Mouse (Mus musculus) intestine, embryonic 16.5 days (tissue): ENCODE measurements around the gene Hdac1. TPM values are rescaled to one million over a fixed set of nuclear protein-coding genes. Genes with fewer than 3 reads are reported as not detected.
A peak's percentile ranks its signal among the peaks of the same experiment; 100 is the strongest.

Experiments
- ATAC-seq: fragments of 200-750 bp; cut with Nextera tagmentation; 2 replicates; pipeline ENCODE4 v1.8.0; 2017; ENCODE audit warnings: moderate TSS enrichment, moderate library complexity
- H3K27ac ChIP-seq: fragments of 300-500 bp; sonication (generic); 2 replicates; pipeline ENCODE4 v1.5.1; 2014; ENCODE audit warnings: mild to moderate bottlenecking, low read length
- H3K27me3 ChIP-seq: fragments of 300-500 bp; sonication (generic); replicated peaks from 2 replicates; pipeline ENCODE4 v1.6.1; 2014; ENCODE audit warnings: low read length, control low read depth, mixed read lengths; ENCODE audit not compliant: control insufficient read depth, insufficient read depth
- H3K36me3 ChIP-seq: fragments of 300-500 bp; sonication (generic); 2 replicates; pipeline ENCODE4 v1.6.1; 2014; ENCODE audit warnings: low read length, control low read depth; ENCODE audit not compliant: control insufficient read depth, insufficient read depth
- H3K4me1 ChIP-seq: fragments of 300-500 bp; sonication (generic); 2 replicates; pipeline ENCODE4 v1.6.1; 2014; ENCODE audit warnings: low read length, control low read depth, mixed read lengths; ENCODE audit not compliant: control insufficient read depth, insufficient read depth
- H3K4me2 ChIP-seq: fragments of 300-500 bp; sonication (generic); 2 replicates; pipeline ENCODE4 v1.6.1; 2014; ENCODE audit warnings: low read depth, low read length, control low read depth
- H3K4me3 ChIP-seq: fragments of 300-500 bp; sonication (generic); 2 replicates; pipeline ENCODE4 v1.5.1; 2014; ENCODE audit warnings: mild to moderate bottlenecking, low read length
- H3K9ac ChIP-seq: fragments of 300-500 bp; sonication (generic); 2 replicates; pipeline ENCODE4 v1.6.1; 2014; ENCODE audit warnings: low read depth, low read length
- H3K9me3 ChIP-seq: fragments of 300-500 bp; sonication (generic); 2 replicates; pipeline ENCODE4 v1.6.1; 2016; ENCODE audit warnings: low read length, control low read depth; ENCODE audit not compliant: control insufficient read depth
- WGBS: fragments of 180-500 bp; shearing (Covaris S2); extraction: QIAGEN DNeasy Blood & Tissue Kit; methylation state at CpG from one replicate; pipeline ENCODE4 v1.1.7; 2014; 5-methylcytosine and 5-hydroxymethylcytosine counted together
- polyA plus RNA-seq: library from polyadenylated mRNA; unstranded; fragments of >200 nt; fragmentation: Nextera tagmentation; extraction: Ambion mirVana; gene quantifications from 2 replicates; pipeline ENCODE4 v1.2.1, GENCODE M21; 2015

Hdac1 gene
- polyA plus RNA-seq: 196 and 207 TPM in 2 replicates

DNA sequence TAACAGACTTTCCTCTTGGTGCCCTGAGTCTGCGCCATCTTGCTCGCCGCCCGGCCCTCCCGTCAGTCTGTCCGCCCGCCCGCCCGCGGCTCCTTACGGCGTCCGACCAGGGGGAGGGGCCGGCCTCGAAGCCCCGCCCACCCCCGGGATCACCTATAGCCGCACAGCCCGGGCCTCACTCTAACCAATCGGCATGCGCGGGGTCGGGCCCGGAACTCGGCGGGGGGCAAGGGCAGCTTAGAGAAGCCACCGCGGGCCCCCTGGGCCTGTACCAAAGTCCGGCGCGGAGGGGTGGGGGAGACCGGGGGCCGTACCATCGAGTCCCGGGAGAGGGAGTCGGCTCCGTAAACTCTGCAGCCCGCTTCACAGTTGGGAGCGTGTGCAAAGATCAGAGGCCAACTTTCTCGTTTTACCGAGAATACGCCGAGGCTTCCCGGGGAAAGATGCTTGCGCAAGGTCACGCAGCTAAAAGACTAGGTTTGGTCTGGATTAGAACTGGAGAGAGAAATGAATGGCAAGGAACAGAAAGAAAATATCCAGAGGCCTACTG lies at the start of gene Hdac1:
Hdac1 (minus strand) TSS at position 122 of the 550 bp plus-strand sequence.
- Histone ChIP-seq H3K9me3 (no peaks in the 10 kb centered on the region), H3K9ac (peak within 1 kb of the TSS; percentile 89), H3K27ac (peak within 1 kb of the TSS; percentile 86), H3K4me1 (peaks cover 17% of the 10 kb centered on the region), H3K36me3 (0 out of 2 replicates have a peak, but pooled peaks cover 3% of the 10 kb centered on the region), H3K4me3 (peak within 1 kb of the TSS; percentile 90), H3K4me2 (peak within 1 kb of the TSS; percentile 86), H3K27me3 (no peaks in the 10 kb centered on the region)
- under 1% methylated on average over 46 of the region's 46 CpGs for WGBS
- peak; percentile 100 for ATAC-seq

DNA sequence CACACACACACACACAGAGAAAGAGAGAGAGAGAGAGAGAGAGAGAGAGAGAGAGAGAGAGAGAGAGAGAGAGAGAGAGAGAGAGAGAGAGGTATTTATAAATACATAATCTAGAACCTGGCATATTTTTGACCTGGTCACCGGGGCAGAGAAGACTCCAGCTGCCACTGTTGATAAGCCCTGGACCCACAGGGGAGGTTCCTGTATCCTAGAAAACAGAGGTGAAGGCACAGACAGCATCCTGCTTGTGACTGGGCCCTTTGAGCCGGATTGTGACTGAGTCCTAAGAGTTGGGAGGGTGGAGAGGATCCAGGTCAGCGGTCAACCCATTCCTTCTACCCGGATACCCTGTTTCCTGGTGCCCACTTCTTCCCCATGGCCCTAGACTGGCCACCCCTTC lies 46.4 kb upstream of the Hdac1 start:
- no peak overlapping the region for H3K4me2 ChIP-seq
- no peak overlapping the region for H3K4me3 ChIP-seq
- no peak overlapping the region for H3K27ac ChIP-seq
- no peak overlapping the region for H3K9ac ChIP-seq
- H3K4me1 ChIP-seq: peaks cover 11% of the 10 kb centered on the region; the same call in 1 of the 2 replicates
- H3K27me3 ChIP-seq: no peaks in the 10 kb centered on the region
- H3K9me3 ChIP-seq: no peaks in the 10 kb centered on the region
- whole genome bisulfite sequencing: 79% methylated on average over 4 of the region's 4 CpGs
- no peak for ATAC-seq
- peaks cover 12% of the 10 kb centered on the region for H3K36me3 ChIP-seq

DNA sequence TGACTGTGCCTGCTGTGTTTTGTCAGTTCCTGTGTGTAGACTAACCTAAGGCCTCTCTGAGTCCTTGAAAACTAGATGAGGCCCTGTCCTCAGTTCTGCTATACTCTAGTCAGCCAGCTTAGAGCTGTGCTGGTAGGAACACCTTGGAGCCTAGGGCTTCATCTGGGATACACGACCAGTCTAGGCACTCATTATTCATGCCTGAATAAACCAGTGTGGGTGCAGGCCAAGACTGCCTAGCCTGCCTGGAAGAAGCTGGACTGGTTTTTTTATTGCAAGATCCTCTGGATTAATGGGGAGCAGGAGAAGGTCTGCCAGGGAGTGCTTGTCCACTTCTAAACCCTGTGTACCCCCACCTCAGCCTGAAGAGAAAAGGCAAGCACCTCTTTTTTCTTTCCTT lies 44.4 kb upstream of the Hdac1 start:
- no peak overlapping the region for H3K4me3 ChIP-seq
- no peaks in the 10 kb centered on the region for H3K27me3 ChIP-seq
- H3K27ac ChIP-seq: no peak overlapping the region
- peaks cover 11% of the 10 kb centered on the region; the same call in 1 of the 2 replicates for H3K4me1 ChIP-seq
- WGBS: 45% methylated on average over 1 of the region's 1 CpGs
- H3K9ac ChIP-seq: no peak overlapping the region
- ATAC-seq: no peak
- H3K9me3 ChIP-seq: no peaks in the 10 kb centered on the region
- peaks cover 1% of the 10 kb centered on the region; the same call in 1 of the 2 replicates for H3K36me3 ChIP-seq
- no peak overlapping the region for H3K4me2 ChIP-seq

DNA sequence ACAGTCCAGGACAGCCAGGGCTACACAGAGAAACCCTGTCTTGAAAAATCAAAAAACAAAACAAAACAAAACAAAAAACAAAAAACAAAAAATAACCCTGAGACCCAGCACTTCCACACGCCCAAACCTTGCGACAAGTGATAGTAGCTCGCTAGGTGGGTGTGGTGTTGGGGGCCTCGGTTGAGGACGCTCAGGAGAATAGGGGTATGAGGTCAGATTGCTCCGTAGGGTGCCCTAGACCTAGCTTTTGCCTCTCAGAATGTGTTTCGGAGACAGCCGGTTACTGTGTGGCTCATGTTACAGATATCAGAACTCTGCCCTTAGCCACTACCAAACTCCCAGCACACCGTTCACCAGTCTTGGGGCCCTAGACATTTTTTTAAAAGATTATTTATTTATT lies 43.3 kb upstream of the Hdac1 start:
- Histone ChIP-seq H3K27ac (no peak overlapping the region), H3K9ac (0 out of 2 replicates have a peak overlapping the region, but pooled peaks have one; percentile 76), H3K4me1 (peaks cover 11% of the 10 kb centered on the region; the same call in 1 of the 2 replicates), H3K4me2 (no peak overlapping the region), H3K4me3 (no peak overlapping the region), H3K9me3 (no peaks in the 10 kb centered on the region), H3K36me3 (no peaks in the 10 kb centered on the region), H3K27me3 (no peaks in the 10 kb centered on the region)
- WGBS: 84% methylated on average over 9 of the region's 9 CpGs
- ATAC-seq: no peak

DNA sequence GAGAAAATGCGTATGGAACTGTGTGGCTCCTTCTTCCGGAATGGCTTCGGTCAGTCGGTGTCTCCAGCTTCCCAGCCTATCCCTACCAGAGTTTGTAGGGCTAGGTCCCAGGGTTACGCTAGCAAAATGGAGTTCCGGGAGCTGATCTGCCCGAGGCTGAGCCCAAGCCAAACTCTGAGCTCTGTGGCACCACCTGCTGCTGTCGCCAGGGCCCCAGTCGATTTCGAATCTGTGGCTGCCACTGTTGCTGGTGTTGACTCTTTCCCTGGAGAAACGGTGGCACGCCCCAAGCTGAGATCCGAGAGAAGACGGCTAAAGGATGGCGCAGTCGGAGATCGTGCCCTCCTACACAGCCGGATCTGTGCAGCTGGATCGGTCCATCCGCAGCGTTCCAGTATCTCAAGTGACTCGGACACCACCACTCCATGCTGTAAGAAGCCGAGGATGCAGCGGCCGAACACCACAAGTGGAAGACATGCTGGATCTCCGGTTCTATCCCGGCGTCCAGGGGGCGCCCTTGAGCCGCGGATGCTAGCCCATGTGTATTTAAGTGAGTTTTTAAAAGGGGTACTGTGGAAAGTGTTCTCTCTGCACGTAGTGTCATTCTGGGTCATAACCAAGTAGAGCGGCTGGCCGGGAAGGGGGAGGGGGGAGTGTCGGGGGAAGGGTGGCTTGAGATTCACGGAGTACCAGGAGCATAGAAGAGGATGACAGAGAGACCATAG lies 42.5 kb upstream of the Hdac1 start:
- Histone ChIP-seq H3K4me1 (peaks cover 11% of the 10 kb centered on the region; the same call in 1 of the 2 replicates), H3K27me3 (no peaks in the 10 kb centered on the region), H3K9me3 (no peaks in the 10 kb centered on the region), H3K27ac (peak overlapping the region; percentile 80), H3K4me3 (peak overlapping the region; percentile 53), H3K4me2 (peak overlapping the region; percentile 77), H3K36me3 (no peaks in the 10 kb centered on the region), H3K9ac (peak overlapping the region; percentile 76)
- 1% methylated on average over 36 of the region's 36 CpGs for WGBS
- ATAC-seq: peak; percentile 87

DNA sequence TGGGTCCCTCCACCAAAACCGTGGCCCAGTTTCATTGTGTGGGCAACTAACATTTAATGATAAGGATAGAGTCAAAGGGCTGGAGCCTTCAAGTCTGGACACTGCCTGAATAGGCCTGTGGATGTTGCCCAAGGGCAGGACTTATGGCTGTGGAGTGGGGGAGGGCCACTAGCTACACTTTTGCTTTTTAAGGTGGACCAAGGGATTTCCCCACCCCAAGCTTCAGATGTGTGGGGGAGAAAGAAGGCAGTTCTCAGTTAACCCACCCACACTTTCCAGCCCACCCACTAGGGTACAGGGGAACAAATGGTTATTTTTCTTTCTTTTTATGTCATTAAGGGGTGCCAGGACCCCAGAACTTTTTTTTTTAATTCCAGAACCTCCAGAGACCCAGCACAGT lies 41.9 kb upstream of the Hdac1 start:
- H3K4me1 ChIP-seq: peaks cover 11% of the 10 kb centered on the region; the same call in 1 of the 2 replicates
- no peaks in the 10 kb centered on the region for H3K36me3 ChIP-seq
- peak overlapping the region; percentile 80; the same call in 1 of the 2 replicates for H3K27ac ChIP-seq
- H3K27me3 ChIP-seq: no peaks in the 10 kb centered on the region
- peak overlapping the region; percentile 77 for H3K4me2 ChIP-seq
- H3K9ac ChIP-seq: peak overlapping the region; percentile 76
- 73% methylated on average over 1 of the region's 1 CpGs for WGBS
- no peaks in the 10 kb centered on the region for H3K9me3 ChIP-seq
- H3K4me3 ChIP-seq: peak overlapping the region; percentile 53
- no peak for ATAC-seq

DNA sequence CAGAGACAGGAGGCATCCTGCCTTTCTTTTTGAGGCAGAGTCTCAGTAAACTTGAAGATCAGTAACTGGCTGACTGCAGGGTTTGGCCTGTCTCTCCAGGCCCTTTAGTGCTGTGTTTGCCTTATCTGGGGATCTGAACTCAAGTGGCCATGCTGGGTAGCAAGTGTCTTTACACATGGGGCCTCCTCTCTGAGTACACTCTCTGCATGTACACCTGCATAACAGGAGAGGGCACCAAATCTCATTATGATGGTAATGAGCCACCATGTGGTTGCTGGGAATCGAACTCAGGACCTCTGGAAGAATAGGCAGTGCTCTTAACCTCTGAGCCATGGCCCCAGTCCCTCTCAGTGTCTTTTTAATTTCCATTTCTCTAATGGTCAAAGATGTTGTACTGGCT lies 39.7 kb upstream of the Hdac1 start:
- H3K4me3 ChIP-seq: no peak overlapping the region
- peaks cover 11% of the 10 kb centered on the region; the same call in 1 of the 2 replicates for H3K4me1 ChIP-seq
- no peak overlapping the region for H3K4me2 ChIP-seq
- no peak overlapping the region for H3K27ac ChIP-seq
- ATAC-seq: no peak
- H3K27me3 ChIP-seq: no peaks in the 10 kb centered on the region
- no peaks in the 10 kb centered on the region for H3K9me3 ChIP-seq
- 82% methylated on average over 1 of the region's 1 CpGs for WGBS
- no peak overlapping the region for H3K9ac ChIP-seq
- no peaks in the 10 kb centered on the region for H3K36me3 ChIP-seq

DNA sequence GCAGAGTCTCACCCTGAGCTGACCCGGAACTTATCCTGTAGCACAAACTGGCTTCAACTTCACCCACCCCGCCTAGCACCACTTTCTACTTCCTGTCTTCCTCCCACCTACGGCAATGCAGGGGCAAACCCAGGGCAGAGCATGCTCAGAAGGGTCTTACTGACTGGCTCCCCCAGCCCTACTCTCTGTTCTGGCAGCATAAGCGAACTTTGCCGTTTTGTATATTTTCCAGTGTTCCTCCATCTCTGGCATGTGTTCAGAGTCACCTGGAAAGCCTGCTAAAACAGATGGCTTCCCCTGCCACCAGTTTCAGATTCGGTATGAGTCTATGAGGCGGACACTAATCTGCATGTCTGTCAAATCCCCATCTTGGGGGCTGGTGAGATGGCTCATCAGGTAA lies 37.8 kb upstream of the Hdac1 start:
- WGBS: 58% methylated on average over 7 of the region's 7 CpGs

DNA sequence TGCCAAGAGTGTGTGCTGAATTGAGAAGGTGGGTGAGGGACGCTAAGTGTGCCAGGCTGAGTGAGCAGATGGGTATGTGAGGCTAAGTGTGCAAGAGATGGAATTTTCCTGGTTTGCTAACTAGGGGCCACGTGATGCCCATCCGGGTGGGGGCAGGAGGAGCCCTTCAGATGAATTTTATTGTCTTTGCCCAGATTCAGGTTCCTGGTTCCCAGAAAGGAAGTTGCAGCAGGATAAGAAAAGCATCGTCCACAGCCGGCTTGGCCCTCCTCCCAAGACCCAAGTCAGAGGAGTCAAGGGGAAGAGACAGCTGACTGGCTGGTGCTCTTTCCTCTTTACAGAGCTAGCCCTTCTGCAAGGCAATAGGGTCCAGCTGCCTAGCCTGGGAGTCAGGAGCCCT lies 36.0 kb upstream of the Hdac1 start, which contains the start of gene Fam167b:
Fam167b (minus strand) TSS at position 84 of the 400 bp plus-strand sequence.
- Histone ChIP-seq H3K4me2 (no peak within 1 kb of the TSS), H3K36me3 (no peaks in the 10 kb centered on the region), H3K4me3 (no peak within 1 kb of the TSS), H3K4me1 (no peaks in the 10 kb centered on the region), H3K27ac (no peak within 1 kb of the TSS), H3K9ac (no peak within 1 kb of the TSS), H3K27me3 (no peaks in the 10 kb centered on the region), H3K9me3 (no peaks in the 10 kb centered on the region)
- WGBS: 82% methylated on average over 5 of the region's 5 CpGs
- ATAC-seq: no peak

More for the DNA sequence above, 37.8 kb upstream of the Hdac1 start:
- Histone ChIP-seq H3K27me3 (no peaks in the 10 kb centered on the region), H3K27ac (no peak overlapping the region), H3K4me2 (no peak overlapping the region), H3K9ac (no peak overlapping the region), H3K9me3 (no peaks in the 10 kb centered on the region), H3K4me1 (peaks cover 9% of the 10 kb centered on the region; the same call in 1 of the 2 replicates), H3K36me3 (no peaks in the 10 kb centered on the region), H3K4me3 (no peak overlapping the region)
- no peak for ATAC-seq
